Mouse (Mus musculus): ENCODE data around the gene Csrnp3.

Csrnp3 gene

DNA sequence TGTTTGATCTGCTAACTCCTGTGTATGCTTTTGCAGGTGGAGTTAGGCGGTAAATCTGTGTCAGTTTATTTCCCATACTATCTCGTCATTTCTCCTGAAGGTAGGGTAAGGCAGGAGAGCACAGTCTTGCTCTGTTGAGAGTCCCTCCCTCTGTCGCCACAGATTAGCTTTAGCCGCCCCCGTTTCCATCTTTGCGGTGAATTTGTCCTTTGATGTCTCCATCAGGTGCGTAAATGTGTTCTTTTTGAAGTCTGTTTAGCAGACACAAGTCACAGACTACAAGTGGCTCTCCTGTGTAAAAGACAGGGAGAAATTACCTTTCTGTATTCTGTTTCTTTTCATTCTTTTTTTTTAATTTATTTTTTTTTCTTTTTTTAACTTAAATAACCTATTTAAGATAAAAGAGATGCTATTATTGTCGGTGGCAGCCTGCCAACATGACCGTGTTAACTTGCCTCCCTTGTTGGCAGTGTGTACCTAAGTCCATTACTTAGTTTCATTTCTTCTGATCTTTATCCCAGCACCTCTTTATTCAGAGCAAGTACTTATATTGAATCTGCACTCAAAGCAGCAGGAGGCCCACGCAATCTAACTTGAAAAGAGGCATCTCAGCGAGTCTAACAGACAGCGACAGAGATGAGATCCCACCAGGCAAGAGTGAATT, 25.5 kb downstream of the Csrnp3 start:
- DNase-seq (ENCODE audit: low spot score), result no peak

DNA sequence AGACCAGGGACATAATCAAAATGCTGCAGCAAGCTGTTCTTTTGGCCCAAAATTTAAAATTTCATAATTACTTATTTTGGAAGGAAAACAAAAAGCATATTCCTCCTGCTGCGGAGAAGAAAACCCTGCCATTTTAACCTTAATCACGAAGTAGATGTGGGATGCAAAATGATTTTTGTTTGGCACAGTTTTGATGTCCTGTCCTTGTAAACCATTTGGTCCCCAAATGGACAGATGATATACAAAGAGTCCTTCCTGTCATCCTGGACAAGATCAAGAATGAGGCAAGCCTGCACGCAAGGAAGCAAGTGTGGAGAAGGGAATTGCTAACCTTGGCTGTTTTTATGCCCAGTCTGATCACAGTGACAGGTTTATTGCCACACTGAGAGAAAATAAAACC, 46.0 kb downstream of the Csrnp3 start:
- DNase-seq (ENCODE audit: low spot score), result no peak

DNA sequence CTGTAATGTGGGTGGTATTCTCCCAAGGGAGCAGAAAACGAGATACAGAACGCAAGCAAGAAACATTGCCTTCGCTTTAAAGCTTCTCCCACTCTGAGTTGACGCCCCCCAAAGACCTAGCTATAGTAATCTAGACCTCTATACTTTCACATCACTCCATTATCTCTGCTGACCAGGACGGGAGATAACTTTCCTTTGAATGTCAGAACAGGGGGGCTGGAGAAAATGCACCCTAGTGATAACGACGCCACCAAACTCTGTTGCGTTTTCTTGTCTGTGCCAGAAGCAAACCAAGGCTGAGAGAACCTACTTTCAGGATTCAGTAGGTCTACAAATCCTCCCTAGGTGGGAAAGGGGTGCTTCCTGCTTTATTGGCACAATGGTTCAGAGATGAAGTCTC, 47.7 kb downstream of the Csrnp3 start:
- DNase-seq (ENCODE audit: low spot score), result no peak

DNA sequence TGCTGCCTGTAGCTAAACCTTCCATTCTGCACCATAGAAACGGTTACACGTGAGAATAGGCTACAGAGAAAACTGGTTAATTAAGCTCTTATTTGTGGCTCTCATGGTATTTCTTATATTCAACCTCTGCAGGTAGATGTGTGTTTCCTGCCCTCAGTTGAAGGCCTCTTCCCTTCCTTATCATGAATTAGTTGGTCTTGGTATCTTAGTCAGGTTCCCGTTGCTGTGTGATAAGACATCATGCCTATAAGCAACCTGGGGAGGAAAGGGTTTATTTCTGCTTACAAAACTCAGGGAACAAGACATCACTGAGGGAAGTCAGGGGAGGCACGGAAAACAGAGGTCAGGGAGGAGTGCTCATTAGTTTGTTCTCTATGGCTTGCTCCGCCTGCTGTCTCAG, 48.7 kb downstream of the Csrnp3 start:
- DNase-seq (ENCODE audit: low spot score), result no peak

DNA sequence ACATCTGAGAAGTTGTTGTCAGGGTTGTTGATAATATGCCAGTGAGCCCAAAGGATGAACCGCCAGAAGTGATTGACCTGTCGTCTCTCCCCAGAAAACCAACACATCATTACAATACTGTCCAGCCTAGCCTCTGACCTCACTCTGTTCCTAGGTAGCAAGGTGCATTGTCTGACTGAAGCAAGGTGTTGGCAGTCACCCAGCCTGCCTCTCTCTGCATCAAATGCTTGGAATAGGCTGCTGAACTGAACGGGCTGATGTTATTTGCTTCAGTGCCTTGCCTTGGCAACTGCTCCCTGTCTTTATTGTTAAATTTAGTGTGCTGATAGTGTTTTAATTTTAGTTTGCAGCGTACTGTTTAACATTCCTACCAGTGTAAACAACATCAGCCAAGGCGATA, 51.0 kb downstream of the Csrnp3 start:
- DNase-seq (ENCODE audit: low spot score), result no peak

DNA sequence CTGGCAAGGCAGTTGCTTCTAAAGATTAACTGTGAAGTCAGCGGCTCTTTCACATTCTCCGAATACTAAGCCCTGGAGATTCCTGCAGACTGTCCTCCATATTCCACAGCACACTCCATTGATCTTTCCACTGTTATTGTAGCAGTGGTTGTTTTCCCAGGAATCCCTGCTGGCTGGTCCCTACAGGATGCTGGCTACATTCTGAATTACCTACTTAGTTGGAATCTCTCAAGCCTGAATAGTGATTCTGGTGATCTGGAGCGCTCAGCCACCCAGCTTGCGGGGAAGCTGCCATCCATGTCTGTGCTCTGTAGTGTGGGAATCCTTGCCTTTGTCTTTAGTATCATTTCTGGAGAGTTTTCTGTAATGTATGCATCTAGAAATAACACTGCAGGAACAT, 51.5 kb downstream of the Csrnp3 start:
- DNase-seq (ENCODE audit: low spot score), result no peak

DNA sequence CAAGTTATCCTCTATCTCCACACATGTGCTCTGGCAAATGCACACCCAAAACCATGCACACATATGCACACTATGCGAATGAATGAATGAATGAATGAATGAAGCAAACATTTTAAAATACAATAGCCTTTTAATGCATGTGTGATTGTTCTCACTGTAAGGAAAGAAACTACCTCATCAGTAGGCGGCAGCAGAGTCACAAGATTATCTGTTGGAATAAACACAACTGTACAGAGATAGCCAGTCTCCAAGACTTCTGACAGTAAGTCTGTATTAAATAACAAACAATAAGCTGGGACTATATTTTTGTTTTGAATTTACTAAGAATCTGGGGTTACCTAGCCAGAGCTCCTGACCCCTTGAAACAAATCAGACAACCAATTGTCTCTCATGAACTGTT, 53.9 kb downstream of the Csrnp3 start:
- DNase-seq (ENCODE audit: low spot score), result no peak

DNA sequence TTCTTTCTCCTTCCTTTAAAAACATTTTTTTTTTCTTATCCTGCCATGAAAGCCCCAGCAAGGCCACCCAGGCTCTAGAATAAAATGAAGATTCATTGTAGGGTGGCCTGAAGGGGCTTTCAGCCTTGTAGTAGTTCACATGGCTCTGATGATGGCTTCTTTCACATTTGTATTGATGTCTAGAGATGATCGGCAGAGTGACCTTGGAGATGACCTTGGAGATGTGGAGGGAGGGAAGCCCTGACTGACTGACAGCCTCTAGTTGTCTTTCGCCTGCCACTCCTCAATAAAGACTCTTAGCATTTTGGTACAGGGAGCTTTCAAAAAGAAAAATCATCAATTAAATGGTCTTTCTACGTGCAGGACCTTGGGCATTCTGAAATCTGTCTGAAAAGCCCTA, 63.0 kb downstream of the Csrnp3 start:
- no peak for DNase-seq (ENCODE audit: low spot score)

DNA sequence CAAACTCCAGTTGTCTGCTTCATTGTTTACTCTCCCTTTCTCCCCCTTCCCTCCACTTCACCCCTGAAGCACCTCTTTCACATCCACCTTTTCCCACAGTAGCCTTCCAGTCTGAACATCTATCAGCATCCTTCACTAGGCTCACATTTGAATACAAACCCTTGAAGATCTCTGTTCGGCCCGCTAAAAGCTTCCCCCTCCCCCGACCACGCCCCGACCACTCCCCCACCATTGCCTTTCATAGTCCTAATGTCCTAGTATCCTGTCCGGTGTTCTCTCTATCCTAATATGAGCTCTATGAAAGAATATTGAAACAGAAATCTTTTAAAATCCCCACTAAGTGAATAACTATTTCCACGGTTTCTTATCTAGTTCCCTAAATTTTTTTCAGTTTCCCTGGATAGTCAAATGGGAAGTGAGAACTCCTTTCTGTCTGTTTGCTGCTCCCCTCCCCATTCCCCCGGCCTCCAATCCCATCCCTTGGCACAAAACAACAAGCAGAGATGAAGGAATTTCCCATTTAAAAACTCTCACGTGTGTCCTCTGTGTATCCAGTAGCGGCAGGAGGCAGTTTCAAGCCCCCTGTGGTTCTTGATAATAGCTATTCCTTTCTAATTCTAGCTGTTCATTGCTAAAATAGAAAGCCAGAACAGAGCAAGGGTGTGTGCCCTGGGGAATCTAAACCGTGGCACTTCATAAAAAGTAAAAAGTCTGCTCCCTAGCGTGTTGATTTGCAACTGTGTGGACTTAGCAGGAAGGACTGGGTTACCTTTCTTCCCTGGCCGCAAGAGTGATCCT, 64.4 kb downstream of the Csrnp3 start:
- DNase-seq (ENCODE audit: low spot score), result no peak

DNA sequence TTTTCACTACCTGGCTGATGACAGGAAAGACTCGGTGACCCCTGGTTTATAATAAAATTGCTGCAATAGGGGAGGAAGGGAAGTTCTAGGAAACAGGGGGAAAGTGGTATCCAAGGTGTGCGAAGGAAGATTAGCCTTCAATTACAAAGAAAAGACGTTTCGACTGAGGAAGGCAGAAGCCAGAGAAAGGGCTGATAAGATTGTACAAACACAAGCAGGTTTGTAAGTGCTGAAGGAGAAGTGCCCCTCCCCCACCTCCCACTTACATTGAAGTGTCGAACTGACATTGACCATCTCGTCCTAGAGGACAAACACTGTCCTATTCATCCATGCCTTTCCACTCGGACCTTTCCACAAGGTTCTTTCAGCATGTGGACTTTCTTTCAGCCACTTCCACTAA, 70.4 kb downstream of the Csrnp3 start:
- no peak for DNase-seq (ENCODE audit: low spot score)

DNA sequence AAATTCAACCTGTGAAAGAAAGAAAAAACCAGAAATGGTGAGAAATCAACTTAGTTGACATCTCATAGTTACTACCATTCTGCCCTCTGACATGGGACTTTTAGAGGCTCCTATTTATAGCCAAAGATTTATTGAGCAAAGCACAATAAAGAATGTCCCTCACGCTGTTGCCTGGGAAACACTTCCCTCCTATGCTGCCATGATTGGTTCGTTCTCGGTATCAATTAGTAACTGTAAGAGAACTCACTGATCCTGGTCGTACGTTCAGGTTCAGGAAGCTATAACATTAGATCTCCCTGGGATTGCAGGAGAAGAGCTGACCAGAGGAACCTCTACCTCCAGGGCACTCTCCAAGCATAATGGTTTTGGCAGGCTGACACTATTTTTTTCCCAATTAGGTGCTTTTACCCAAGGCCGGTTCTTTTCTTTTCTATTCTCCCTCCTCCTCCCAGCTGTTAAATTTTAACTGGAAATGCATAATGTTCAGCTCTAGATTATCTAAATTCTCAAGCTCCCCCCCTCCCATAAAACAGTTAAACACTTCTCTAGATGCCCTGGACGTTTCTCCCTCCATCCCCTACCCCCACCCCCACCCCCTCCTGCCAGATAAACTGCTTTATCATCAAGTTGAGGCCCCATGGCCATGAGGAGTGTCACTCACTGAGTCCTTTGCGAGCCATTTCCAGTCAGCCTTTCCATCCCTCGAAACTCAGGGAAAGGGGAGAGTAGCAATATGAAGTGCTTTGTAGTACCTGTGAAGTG, 75.3 kb downstream of the Csrnp3 start:
- DNase-seq (ENCODE audit: low spot score), result no peak

DNA sequence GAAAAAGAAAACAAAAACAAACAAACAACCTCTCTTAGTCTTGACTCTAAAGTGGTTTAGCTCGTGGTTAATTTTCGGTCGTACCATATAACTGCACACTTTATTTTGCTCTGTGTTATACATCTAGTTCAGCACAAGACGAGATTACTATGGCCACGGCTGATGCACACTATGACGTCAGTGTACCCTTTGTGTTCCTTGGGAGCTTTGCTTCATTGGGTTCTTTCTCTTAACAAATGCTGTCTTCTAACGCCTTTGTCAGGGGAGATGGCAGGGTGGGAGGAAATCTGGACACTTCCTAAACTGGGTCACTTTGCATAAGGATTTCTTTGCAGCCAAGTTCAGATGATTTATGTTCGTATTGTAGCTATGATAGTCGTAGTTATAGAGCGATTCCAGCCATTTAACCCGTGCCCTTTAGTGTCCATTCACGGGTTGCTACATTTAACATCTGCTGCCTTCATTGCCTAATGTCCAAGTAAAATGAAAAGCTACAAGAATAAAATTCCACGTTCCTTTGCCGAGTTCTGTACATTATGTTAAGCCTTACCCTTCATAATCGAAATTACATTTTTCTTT, 79.9 kb downstream of the Csrnp3 start:
- DNase-seq (ENCODE audit: low spot score), result no peak

DNA sequence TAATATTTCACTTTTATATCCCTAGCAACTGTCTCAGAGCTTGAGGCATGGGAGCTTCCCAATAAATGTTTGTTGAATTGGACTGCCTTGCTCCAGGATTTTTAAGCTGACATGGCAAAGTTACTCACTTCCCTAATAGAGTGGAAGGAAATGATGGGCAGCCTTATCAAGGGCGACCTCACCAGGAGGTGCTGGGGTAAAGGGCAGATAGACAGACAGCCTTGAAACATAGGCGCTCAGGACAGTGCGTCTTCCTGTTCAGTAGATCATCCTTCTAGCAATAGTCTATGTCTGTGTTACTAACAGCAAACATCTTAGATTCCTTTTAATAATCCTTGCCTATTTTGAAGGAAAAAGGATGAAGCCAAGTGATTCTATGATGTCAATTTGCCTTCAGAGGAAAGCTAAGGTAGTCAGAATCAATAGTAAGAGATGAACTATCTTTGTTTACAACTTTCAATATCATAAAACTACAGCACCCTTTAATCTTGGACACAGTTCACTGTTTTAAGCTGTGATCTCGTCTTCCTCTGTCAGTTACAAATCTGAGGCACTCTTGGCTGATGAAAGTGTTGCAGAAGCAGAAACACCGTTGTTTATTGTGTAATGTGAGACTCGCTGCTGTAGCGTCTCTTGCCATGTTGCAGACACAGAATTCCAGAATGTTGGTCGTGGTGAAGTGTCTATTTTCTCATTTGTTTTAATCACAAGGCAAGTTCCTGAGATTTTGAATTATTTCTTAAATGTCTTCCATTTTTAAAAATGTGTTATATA, 81.6 kb downstream of the Csrnp3 start:
- no peak for DNase-seq (ENCODE audit: low spot score)

DNA sequence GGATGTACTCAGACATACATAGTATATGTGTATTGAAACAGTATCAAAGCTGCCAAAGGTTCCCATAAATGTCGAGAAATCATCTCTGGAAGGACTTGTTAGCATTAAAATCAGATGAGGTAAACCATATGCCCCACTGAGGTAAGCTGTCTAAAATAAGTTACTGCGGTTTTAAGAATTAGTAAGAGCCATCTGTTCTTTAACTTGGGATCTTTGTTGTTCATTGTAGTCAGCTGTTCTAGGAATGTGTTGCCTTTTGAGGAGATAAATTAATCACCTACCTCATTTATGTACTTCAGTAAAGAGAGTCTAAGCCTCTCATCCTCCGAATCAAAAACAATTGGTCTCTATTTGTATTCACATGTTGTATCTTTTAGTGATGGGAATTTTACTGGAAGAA, 83.7 kb downstream of the Csrnp3 start:
- DNase-seq (ENCODE audit: low spot score), result no peak

DNA sequence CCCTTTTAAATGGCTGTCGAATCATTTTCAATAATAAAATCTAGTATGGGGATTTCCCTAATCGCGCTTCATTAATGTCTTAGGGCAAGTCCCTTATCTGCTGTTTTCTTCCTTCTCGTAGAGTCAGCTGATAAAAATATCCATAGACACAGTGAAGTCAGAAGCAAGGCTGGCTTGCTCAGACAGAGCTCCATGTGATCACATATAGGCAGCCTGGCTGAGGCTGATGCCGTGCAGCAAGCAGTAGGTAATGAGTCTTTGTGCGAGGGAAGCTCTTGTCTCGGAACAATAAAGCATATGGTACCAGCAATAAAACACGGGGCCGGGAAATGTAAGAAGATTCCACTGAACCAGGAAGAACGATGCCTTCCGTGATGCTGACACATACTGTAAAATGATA, 84.4 kb downstream of the Csrnp3 start:
- DNase-seq (ENCODE audit: low spot score), result no peak

DNA sequence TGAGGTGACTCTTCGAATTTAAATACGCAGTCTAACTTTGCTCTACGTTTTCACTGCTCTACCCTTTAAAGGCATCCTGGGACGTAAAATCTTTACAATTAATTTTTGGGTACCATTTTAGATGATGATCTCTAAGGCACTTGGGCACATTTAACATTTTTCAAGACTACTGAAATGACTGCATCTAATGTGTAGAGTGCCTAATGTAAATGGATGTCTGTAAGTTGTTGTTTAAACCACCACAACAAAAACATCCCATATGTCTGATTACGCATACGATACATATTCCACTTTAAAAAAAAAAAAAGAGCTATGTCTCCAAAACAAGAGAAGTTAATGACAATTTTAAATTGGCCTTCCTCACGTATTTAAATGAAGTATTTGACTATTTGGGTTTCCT, 85.7 kb downstream of the Csrnp3 start:
- DNase-seq (ENCODE audit: low spot score), result no peak

DNA sequence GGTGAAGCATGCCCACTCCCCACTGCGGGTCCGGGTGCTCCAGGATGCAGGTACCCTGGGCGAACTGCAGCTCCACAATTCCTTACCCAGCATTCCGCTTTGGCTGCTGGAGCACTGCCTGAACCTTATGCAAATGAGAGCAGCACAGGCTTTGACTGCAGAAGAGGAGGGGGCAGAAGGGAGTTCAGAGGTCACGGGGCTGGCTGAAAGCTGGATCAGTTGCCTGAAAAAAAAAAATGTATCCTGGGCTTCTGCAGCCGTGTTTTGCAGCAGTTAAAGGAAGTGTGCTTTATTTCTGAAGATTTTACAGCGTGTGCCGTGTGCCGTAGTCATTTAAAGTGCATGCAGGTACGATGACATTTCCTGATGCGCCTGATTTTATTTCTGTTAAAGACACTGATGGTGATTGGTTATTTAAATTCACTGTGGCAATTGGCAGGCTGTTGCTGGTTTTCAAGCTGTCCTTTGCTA, 86.3 kb downstream of the Csrnp3 start:
- peak; percentile 0 for DNase-seq (ENCODE audit: low spot score)

DNA sequence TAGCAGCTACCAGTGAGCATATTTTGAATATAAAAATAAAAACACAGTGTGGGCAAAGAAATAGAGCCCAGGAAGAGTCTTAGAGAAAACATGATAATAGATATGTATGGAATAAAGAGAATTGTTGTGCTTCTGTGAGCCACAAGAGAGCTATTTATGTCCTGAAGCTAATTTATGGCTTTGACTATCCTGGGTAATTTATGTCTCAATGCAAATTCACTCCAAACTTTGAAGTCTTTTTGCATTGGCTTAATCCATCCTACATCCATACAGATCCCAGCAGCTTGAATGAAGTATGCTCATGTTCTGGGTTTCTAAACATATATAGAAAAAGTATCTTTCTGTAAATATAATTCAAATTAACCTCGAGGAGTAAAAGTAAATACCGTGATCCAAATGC, 88.5 kb downstream of the Csrnp3 start:
- DNase-seq (ENCODE audit: low spot score), result no peak

DNA sequence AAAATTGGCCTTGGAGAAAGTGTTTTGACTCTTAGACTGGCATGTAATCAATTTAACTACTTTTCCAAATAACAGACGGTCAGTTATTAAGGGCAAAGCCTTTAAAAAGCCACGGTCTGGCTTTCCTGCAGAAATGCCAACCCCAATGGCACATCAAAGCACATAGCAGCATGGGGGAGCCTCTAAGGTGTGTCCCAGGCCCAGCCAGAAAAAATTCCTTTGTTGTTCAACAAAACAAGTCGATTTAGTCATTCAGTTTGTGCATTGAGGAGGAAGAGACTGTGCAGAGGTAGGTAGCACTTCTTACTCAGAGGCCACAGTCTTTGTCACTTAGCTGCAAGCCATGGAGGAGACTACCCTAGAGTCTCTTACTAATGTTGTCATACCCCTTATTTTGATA, 93.3 kb downstream of the Csrnp3 start:
- no peak for DNase-seq (ENCODE audit: low spot score)

DNA sequence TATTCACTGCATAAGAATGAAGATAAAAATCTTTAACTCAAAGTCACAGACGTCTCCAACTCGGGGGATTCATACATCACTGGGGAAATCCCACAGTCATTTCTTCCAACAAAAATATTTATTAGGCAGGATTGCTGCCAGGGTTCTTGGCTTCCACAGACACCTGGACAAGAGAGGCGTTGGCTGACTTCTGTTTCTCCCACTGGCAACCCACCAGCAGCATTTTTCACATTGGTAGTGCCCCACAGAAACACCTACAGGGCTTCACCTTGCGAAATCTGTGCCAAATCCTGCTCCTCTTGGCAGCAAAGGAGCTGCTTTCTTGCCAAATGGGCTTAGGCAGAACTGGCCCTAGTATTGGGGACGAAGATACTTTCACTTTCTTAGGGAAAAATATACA, 94.8 kb downstream of the Csrnp3 start:
- peak; percentile 2 for DNase-seq (ENCODE audit: low spot score)

DNA sequence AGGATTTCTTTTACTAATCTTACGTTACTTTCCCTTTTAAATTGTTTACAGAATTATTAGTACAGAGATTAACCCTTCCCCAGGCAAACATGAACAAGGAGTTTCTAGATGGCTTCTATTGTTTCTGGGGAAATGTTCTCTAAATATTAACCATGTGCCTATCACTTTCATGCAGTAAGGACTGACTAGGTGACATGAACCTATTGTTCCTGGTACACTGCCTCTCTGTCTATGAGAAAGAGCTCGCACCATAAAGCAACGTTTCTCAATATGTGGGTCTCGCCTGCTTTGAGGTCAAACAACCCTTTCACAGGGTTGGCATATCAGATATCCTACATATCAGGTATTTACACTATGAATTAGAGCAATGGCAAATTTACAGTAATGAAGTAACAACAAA, 96.8 kb downstream of the Csrnp3 start:
- no peak for DNase-seq (ENCODE audit: low spot score)

DNA sequence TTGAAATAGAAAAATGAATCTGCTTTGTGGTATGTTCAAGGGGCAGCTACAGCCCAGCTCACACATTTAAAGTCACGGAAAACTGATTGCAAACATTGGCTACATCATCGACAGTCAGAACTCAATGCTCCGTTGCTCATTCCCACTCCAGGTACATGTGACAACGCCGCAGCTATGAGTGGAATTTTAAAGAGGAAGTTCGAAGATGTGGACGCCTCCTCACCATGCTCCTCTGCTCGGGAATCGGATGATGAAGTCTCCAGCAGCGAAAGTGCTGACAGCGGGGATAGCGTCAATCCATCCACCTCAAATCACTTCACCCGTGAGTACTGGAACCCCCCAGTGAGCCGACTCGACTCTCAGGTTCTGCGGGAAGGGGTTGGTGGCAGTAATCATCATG, 103.2 kb downstream of the Csrnp3 start:
- DNase-seq (ENCODE audit: low spot score), result no peak
